Mouse (Mus musculus): ENCODE measurements around the gene Fcor. TPM values are rescaled to one million over a fixed set of nuclear protein-coding genes. Genes with fewer than 3 reads are reported as not detected.

Gene Fcor
- 10 to 100 TPM; 59.0 to 69.8 TPM for total RNA-seq (2021)
- polyA plus RNA-seq (2012; rRNA removed): 18.3 and 18.8 TPM in 2 replicates
- long read RNA-seq, transcript Fcor-201 (2 exons, 392 nt): major isoform, 21 of 21 reads
- long read RNA-seq, partial matches to known transcripts: 0 of 21 reads
- long read RNA-seq, other reads (novel, unspliced or antisense): 0 of 21 reads

DNA sequence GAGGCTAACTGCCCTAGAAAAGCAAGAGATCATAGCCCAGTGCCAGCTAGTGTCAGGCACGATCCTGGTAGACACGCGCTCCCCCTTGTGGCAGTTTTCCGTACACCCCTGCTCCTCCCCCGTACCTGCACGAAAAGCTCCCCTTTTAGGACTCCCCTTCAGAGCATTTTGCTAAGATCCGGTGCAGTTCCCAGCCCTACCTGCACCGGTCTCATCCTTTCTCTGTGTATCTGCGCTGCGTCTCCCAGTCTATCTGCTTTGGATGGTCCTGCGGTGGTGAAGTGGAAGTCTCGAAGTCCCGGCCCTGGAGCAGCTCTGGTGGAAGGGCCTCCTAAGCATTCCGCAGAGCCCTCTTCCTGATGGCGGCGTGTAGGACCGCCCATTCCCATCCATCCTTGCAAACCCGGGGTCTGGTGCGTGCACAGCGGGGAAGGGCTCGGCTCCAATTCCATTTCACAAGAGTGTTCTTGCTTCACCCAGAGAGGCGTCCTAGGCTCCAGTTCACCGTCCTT, at the start of gene Fcor:
Fcor (minus strand) TSS at position 383 of the 512 bp plus-strand sequence.
- DNase-seq: peak; percentile 90

DNA sequence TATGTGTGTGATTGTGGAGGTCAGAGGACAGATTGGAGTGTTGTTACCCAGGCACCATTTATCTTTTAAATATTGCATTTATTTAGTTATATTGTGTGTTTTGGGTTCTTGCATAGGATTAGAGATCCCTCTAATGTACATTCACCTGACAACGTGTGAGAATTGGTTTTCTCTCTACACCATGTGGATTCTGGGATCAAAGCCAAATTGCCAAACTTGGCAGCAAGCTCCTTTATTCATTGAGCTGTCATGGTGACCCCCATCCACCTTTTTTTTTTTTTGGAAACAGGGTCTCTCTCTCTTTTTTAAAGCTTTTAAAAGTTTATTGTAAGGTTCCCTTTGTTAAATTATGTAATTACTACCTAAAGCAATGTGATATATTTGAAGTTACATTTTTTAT, 48.9 kb upstream of the Fcor start:
- DNase-seq: no peak

DNA sequence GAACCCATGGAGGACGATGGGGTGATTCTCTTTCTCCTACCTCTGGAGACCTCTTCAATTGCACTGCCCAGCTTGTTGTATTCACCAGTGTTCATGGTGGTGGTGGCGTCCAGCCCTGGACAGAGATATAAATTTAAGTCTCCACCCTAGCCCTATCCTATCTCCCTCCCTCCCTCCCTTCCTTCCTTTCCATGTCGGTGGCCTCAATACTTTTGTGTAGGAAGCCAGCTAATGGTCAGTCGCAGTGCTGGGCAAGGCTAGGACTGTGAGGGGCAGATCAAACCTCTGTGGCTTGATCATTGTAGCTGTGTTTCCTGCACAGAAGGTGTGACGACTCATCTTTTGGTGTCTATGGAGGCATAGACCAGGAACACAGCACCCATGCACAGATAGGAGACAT, 48.4 kb upstream of the Fcor start, which contains the start of gene Clec4g:
Clec4g (minus strand) TSS at position 101 of the 400 bp plus-strand sequence.
- no peak for DNase-seq

DNA sequence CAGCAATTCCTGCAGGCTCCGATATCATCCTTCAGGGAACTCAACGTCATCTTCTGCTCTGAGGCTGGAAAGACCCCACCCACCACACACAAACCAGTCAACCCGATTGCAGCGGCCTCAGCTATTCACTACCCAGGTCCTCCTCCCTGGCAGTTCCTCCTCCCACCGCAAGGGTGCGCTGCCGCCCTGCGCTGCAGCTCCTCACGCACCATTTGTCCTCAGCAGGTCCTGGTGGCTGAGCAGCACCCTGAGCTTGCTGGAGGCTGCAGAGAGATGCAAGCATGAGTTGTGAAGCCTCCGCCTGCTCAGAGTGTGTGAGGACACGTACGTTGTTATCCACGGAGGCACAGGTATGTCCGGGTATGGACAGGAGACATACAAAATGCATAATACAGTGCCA, 46.4 kb upstream of the Fcor start:
- DNase-seq: peak; percentile 76

DNA sequence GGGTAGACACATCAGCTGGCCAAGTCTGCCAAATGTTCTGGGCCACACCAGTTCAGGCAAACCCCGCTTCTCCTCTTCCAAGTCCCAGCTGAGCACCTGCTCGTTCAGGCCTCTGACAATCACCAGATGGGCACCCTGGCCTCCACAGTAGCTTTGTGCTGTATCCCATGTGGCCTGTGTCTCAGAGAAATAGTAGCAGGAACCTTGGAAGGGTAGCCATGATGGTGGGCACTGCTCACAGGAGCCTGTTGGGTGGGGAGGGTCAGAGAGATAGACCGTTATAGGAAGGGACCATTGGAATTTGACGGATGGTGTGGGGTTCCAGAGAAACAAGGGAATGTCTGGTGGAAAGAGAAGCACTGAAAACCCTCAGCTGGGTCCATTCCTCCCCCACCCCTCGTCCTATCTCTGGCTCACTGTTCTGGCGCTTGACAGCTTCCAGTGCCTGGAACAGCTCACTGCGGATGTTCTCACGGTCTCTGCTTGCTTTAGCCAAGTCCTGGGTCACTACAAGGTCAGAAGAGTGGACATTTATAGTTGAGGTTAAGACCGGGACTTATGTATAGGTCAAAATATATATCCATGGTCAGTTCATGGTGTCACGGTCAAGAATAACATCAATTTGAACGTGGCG, 45.3 kb upstream of the Fcor start:
- no peak for DNase-seq

DNA sequence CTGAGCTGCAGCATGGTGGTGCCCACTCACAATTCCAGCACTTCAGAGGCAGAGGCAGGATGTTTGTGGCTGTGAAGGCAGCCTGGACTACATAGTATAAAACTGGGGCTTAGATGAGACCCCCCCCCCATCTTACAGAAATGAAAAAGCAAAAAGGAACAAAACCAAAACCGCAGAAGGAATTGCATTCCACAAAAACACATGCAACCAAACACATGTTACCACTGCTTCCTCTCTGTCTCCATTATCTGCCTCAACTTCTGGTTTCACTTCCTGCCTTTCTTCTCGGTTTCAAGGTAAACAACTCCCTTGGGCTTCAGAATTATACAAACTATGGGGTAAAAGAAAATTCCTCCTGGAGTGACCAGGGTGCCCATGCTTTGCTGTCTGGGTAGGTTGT, 39.5 kb upstream of the Fcor start:
- DNase-seq: no peak

DNA sequence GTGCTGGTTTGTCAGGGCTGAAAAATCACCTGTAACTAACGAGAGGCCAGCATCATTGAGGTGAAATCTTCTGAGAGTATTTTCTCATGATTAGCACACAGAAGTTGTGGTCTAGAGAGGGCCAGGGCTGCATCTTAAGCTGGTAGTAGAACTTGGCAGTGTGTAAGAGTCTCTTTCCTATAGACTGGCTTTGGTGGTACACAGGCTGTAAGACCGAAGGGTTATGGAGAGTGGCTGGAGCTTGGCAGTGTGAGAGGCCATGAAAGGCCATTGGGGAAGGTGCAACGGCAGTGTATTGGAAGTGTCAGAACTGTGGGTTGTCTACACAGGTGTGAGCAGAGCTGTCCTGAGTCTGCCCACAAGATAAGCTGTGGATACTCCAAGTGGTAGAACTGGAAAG, 38.1 kb upstream of the Fcor start:
- DNase-seq: no peak

DNA sequence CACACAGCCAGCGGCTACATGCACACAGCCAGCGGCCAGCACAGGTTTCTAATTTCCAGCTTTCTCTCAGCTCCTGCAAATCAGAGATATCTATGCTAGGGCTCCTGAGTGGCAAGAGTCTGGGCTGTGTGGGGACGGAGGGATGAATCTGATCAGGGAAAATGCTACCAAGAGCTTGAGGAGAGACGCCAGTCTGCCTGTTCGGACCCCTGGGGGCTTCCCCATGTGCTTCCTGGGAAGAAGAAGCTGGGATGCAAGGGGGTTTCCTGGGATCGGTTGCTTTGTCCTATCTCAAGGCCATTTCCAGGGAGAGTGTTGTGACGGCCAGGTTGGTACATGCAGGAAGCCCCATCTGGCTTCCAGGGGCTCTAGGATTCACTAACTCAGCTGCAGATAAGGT, 35.4 kb upstream of the Fcor start:
- no peak for DNase-seq

DNA sequence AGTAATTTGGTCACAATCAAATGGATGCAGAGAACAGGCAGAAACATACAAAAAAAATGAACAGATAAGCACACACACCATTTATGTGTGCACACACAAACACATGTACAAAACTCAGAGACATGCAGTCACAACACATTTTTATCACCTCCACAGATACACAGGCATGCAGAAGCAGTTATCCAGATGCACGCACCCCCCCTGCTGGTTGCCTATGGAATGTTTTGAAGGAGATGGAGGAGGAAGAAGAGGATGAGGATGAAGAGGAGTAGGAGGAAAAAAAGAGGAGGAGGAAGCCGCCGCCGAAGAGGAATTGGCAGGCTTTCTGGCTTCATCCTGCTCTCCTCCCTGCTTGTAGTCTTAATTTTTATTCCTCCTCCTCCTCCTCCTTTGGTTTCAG, 33.5 kb upstream of the Fcor start:
- DNase-seq: peak; percentile 9

DNA sequence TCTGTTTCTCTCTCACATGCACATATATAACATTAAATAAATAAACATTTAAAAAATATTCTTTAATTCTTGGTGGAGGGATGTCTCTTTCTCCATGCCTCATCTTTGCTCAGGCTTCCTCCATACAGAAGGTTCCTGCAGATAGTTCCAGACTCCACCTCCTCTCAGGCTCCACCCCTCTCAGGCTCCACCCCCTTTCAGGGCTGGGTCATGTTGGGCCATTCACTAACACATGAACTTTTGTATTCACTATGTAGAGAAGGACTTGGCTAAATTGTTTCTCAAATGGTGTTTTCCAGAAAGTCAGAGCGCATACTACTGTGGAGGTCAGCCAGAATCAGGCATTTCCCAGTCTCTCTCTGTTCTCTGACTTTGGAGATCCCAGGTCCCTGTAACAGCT, 29.3 kb upstream of the Fcor start:
- DNase-seq: no peak

DNA sequence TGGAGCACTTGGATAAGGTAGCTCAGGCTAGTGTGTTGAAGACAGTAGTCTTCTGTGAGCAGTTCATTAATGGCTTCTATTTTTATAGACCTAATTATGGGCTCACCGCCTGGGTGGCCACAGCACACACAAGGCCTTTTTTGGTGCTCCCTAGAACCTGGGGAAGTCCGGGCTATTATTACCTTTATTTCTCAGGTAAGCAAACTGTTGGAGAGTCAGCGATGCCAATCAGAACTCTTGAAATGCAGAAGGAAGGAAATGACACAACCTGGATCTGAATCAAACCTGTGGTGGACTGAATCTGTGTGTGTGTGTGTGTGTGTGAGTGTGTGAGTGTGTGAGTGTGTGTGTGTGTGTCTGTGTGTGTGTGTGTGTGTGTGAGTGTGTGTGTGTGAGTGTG, 22.0 kb upstream of the Fcor start, which contains the start of gene Fcer2a:
Fcer2a (minus strand) TSS at position 55 of the 400 bp plus-strand sequence.
- no peak for DNase-seq

DNA sequence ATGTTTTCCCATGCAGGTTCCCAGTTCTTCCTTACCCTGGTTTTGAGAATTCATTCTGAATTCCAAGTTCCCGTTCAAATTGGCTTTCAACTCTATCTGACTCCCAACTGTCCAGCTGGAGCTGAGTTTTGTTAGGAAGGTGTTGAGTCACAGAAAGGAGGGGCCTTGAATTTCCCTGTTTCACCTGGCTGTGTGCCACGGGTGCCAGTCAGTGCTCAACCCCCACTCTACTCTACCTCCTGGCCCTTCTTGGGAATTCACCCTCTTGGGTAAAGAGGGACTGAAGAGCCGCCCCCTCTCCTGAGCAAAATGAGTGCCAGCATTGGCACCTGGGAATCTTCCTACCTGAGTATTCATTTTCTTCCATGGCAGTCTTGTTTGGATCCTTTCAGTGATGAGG, 18.6 kb upstream of the Fcor start:
- DNase-seq: no peak

DNA sequence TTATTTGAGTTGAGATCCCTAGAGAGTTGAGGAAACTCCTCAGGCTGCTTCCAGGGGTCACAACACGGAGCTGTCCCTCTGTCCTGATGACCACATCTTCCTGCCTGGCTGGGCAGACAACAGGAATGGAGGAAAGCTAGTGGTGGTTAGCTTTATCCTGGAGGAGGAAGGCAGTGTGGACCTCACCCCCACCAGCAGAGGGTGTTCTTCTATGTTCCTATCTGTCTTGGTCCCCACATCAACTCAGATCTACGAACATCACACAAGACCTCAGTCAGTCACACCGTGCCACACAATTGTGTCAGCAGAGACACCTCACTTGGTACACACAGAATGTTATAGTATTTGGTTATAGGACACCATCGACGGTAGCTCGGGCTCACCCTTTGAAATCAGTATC, 15.4 kb upstream of the Fcor start:
- DNase-seq: no peak

DNA sequence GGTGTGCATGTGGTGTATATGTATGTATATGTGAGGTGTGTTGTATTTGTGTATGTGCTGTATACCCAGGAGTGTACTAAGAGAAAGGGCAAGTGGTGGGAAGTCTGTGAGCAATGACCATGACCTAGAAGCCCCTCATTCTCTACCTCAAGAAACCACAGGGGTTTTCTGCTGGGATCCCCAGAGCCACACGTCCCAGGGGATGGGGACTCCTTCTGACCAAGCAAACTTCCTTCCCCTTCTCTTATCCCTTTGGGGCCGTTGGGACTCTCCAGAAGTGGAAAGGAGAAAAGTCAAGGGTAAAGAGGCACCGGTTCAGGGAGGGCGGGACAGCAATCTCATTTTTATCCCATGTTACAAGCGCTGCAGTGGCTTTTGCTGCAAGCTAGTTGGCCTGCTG, 13.3 kb upstream of the Fcor start:
- no peak for DNase-seq

DNA sequence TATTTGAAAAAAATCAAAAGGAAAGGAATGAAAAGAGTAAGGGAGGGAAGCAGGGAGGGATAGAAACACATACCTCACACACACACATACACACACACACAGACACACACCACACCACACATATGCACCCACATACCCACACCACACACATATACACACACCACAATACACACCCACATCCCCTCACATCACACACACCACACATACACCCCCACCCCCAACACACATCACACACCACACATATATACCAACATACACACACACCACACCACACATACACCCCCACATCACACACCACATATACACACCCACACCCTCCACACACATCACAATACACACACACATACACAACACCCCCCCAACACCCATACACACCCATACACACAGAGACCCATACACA, 12.4 kb upstream of the Fcor start:
- no peak for DNase-seq

DNA sequence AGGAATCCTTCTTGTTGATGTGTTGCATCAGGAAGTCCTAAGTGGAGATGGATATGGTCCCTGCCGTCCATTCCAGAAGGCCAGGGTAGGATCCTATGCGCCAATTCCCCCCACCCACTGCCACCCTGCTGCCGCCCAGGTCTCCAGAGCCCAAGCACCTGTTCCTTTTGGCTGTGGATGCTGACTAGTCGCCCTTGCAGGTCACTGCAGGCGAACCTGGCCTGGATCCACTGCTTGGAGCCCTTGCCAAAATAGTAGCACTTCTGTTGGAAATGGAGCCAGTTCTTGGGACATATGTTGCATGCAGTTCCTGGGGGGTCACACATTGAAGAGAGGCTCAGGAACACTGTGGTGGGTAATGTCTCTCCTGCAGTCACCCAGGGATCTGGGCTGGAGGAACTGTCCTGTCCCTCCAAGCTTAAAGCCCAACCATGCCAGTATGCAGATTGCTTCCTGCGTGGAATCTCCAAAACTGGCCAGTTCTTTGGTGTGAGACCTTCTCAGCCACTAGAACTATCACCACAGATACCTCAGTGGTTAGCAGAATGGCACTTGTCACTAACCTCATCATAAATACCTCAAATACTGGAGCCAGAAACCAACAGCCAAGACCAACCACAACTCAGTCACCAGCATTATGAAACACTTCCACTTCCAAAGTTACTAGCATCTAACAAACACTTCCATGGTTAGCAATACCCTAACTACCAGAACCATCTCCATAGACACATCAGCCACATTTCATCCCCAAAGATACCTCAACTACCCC, 11.4 kb upstream of the Fcor start:
- no peak for DNase-seq

DNA sequence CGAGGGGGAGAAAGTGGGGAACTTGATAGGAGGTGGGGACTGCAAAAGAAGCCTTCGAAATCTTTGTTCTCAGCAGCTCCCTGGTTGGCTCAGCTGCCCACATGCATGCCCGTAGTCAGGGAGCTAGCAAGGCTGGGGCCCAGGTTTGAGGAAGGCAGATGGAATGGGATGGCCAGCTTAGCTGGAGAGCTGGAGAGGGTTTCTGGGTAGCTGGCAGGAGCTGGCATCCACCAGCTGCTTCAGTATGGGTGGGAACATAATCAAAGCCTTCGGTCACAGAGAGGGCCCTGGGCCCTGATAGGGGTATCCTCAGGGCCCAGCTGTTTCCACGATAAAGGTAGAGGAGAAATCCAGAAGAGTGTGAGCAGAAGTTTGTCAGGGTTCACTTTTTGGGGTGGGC, 10.3 kb upstream of the Fcor start:
- no peak for DNase-seq

DNA sequence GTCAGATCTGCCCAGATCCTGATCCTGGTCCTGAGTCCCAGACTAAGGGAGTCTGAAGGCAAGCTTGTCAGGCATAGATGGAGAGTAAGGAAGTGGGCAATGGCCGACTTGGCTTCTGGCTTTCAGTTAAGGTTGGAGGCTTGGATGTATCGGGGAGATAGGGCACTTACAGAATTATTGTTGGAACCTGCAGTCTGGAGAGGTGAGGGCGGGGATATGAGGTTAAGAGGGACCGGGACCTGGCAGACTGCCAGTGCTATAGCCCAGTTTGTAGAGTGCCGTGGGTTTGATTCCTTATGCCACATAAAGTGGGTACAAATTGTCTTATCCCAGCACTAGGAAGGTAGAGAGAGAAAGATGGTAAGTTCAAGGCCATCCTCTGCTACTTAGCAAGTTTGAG, 7.5 kb upstream of the Fcor start:
- DNase-seq: no peak

DNA sequence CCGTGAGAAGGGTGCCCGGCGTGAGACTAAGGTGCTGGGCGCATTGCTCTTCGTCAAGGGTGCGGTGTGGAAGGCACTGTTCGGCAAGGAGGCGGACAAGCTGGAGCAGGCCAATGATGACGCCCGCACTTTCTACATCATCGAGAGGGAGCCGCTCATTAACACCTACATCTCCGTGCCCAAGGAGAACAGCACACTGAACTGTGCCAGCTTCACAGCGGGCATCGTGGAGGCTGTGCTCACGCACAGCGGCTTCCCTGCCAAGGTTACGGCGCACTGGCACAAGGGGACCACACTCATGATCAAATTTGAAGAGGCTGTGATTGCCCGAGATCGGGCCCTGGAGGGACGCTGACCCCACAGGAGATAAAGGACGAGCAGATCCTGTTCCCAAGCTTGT, 7.1 kb upstream of the Fcor start:
- DNase-seq: no peak

DNA sequence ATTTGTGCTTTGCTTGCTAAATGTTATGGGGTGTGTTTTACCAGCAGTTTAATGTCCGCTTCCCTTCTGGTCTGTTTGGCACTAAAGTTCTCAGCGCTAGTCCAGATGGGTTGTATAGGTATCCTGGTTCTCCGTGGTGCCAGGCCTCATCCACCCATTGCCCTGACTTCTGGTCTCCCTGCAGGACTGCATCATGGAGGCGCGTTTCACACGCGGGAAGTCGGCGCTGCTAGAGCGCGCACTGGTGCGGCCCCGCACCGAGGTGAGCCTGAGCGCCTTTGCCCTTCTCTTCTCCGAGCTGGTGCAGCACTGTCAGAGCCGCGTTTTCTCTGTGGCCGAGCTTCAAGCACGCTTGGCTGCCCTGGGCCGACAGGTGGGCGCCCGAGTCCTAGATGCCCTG, 6.7 kb upstream of the Fcor start:
- no peak for DNase-seq

DNA sequence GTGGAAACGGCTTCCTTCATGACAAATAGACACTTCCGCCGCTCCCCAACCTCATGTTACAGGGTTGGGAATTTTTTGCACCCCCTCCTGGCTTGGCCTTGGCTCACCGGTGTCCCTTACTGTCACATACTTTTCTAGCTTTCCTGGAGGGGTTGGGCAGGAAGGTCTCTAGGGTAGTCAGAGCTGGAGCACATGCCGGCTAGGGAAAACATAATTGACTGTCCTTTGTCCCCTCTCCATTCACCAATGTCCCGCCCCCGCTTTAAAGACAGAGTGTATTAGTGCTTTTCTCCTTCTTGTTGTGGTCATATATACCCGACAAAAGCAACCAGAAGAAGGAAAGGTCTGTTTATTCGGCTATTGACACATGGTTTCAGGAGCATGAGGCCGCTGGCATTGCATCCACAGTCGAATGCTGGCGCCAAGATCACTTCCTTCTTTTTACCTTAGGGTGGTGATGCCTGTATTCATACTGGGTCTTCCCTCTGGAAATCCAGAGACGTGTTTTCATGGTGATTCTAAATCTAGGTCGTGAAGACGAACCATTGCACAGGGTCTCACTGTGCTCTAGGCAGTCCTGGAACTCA, 4.9 kb upstream of the Fcor start:
- DNase-seq: no peak

DNA sequence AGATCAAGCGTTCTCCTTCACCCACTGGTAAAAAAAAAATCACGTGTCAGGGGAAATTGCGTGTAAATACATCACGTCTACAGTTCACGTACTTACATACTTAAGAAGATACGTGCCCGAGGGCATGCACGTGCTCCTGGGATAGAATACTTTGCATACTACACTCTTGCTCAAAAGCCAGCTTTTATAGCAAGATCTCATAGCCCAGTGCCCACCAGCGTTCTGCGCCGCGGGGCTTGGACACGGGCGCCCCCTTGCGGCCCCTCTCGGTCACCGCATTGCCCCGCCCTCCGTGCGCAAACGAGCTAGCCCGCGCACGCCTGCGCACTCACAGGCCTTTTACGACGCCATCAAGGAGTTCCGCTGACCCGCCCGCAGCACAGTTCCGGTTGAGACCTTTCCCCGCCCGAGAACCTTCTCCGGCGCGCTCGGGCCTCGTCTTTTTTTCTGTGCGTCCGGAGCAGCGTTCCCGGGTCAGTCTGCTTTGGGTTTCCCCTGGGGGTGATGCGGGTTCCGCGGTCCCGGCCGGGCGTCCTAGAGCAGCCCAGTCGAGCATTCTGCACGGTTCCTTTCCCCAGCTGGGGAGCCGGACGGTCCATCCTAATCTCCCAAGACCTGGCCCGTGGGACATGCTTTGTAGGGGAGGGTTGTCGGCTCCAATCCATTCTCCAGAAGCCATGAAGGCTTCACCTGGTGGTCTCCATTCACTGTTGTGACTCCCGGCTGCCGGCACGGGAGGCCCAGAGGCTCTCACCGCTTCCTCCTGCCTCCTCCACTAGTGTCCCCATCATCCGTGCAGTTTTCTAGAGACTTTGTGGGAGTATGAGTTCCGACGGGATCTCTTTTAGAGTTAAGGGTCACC, 4.2 kb upstream of the Fcor start, which contains the start of gene Trappc5:
Trappc5 (plus strand) TSS at position 169 of the 862 bp plus-strand sequence.
- DNase-seq: peak; percentile 95
